Mouse (Mus musculus) C2C12 (cell line): ENCODE results near the gene Ceacam13.

Experiments used
- CTCF ChIP-seq: IDR thresholded peaks from one replicate; pipeline ENCODE4 v1.5.1; 2011; ENCODE audit not compliant: control insufficient read depth, insufficient read depth, insufficient read length
- MAX ChIP-seq: IDR thresholded peaks from one replicate; pipeline ENCODE4 v1.6.1; 2011; ENCODE audit warnings: mild to moderate bottlenecking, control low read depth
- MYOD1 ChIP-seq: IDR thresholded peaks from one replicate; pipeline ENCODE4 v1.6.1; 2011; ENCODE audit warnings: low read depth; ENCODE audit not compliant: control insufficient read depth, insufficient read length
- USF1 ChIP-seq: IDR thresholded peaks from one replicate; pipeline ENCODE4 v1.6.1; 2011; ENCODE audit warnings: low read depth, mild to moderate bottlenecking, control low read depth, moderate library complexity

DNA sequence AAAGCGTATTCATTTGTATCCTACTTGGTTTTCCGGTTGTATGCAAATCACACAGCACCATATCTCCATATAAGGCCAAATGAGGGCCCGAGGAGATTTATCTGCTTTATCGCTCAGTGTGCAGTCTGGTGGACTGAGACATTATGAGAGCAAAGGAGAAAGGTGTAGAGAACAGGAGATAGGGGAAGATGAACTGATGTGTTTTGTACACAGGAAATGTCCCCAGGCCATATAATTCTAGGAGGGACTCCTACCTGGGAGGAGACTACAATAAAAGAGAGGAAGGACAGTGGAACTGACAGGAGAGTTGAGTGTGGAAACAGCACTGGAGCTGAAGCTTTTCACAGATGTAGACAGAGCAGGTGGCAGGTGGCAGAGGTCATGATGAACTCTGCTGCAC, at the start of gene Ceacam13:
- TF ChIP-seq MAX: no peak
- no peak for TF ChIP-seq CTCF
- TF ChIP-seq MYOD1: no peak
- no peak for TF ChIP-seq USF1
